Mouse (Mus musculus): ENCODE measurements around the gene Ank2. TPM values are rescaled to one million over a fixed set of nuclear protein-coding genes. Genes with fewer than 3 reads are reported as not detected.

Ank2 gene
- total RNA-seq, 1 experiment from 2014 or later, result 0.25 TPM

DNA sequence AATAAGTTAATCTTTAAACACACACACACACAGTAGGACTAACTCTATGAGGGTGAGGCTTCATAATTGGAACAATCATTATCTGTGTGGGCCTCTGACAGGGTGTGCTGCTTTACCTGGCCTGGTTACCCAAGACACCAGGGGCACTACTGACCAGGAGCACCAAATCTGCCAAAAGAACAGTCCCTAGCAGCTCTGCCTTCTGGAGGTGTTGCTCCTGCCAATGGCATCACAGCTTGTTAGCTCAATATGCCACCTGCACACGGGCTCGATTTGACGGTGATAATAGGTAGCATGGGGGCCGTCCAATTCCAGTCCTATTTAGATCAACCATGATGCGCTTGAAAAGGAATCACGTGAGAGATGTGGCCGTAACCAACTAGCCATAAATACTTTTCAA, 300.5 kb downstream of the Ank2 start:
- no peak for ATAC-seq (replicated peaks in 1 of 2; ENCODE audit: insufficient read depth in 1 of 2, low FRiP score in 2 of 2, low TSS enrichment in 1 of 2, low read depth in 1 of 2, poor library complexity in 2 of 2, severe bottlenecking in 2 of 2)

DNA sequence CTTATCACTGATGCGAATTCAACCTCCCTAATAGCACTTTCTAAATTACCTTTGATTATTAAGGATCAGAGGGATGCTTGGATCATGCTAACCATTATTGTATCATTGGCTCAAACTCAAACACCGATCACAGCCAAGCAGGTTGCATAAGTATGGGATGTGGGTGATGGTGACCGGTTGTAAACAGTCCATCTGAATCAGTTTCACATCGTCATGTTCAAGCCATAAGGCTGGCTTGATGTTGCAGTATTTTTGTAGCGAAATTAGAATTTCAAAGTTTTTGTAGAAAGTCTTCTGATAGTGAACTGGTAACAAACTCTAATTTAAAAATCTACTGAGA, 310.4 kb downstream of the Ank2 start:
- no peak for ATAC-seq (replicated peaks in 1 of 2; ENCODE audit: insufficient read depth in 1 of 2, low FRiP score in 2 of 2, low TSS enrichment in 1 of 2, low read depth in 1 of 2, poor library complexity in 2 of 2, severe bottlenecking in 2 of 2)

- ATAC-seq (replicated peaks in 1 of 2; ENCODE audit: insufficient read depth in 1 of 2, low FRiP score in 2 of 2, low TSS enrichment in 1 of 2, low read depth in 1 of 2, poor library complexity in 2 of 2, severe bottlenecking in 2 of 2), result no peak
These were observed 310.9 kb downstream of the Ank2 start for GRCm38 (mm10) chr3:127188086-127188788.

GRCm38 (mm10) chr3:127187081-127187480, 312.1 kb downstream of the Ank2 start:
- ATAC-seq (replicated peaks in 1 of 2; ENCODE audit: insufficient read depth in 1 of 2, low FRiP score in 2 of 2, low TSS enrichment in 1 of 2, low read depth in 1 of 2, poor library complexity in 2 of 2, severe bottlenecking in 2 of 2), result no peak

- no peak for ATAC-seq (replicated peaks in 1 of 2; ENCODE audit: insufficient read depth in 1 of 2, low FRiP score in 2 of 2, low TSS enrichment in 1 of 2, low read depth in 1 of 2, poor library complexity in 2 of 2, severe bottlenecking in 2 of 2)
These were observed 312.9 kb downstream of the Ank2 start for GRCm38 (mm10) chr3:127186239-127186638.

DNA sequence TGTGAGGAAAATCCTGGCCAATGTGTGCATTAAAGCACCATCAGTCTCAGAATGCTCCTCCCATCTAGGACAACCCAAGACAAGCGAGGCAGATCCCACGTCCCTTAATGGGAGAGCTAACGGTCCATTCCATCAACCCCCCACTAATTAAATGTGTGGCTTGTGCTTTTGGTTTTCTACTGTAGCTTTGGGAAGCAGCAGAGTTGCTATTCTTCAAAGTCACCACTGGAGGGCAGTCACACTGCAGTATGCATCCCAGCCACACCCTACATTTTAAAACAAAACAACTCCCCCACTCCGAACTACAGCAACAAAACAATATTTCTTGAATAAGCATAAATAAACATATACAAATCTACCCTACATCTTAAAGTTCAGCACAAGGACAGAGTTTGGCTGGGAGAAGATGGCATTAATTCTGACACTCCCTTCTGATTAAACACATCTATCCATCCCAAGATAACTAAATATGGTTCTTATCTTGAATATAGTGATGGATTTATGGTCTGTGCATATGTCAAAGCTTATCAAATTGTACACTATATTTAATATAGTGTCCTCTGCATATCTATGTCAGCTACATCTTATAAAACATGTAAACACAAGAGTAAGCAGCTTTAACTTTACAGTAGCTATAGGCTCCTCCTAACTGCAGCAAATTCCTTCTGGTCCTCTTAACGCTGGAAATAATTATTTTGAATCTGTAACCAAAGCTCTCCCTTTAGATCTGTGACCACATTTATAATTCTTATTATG, 315.0 kb downstream of the Ank2 start:
- ATAC-seq (replicated peaks in 1 of 2; ENCODE audit: insufficient read depth in 1 of 2, low FRiP score in 2 of 2, low TSS enrichment in 1 of 2, low read depth in 1 of 2, poor library complexity in 2 of 2, severe bottlenecking in 2 of 2), result peak; percentile 62 to 81; a peak in 3 of 4 replicates

DNA sequence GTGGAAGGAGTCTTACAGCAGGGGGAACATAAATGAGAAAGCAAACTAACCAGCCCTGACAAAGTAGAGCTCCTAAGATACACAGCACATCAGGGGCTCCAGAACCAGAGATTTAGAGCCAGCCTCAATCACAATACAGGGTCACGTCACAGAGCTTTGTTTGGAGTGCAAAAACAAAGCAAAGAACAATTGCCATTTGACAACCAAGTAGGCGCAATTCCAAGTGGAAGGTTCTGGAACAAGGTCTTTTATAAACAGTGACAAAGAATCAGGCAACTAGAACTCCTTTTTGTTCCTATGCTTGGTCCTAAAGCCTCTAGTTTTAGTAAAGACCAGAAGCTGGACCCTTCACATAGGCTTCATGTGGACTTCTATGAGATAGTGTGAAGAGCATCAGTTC, 326.5 kb downstream of the Ank2 start:
- no peak for ATAC-seq (replicated peaks in 1 of 2; ENCODE audit: insufficient read depth in 1 of 2, low FRiP score in 2 of 2, low TSS enrichment in 1 of 2, low read depth in 1 of 2, poor library complexity in 2 of 2, severe bottlenecking in 2 of 2)

GRCm38 (mm10) chr3:127170246-127170645, 328.9 kb downstream of the Ank2 start:
- ATAC-seq (replicated peaks in 1 of 2; ENCODE audit: insufficient read depth in 1 of 2, low FRiP score in 2 of 2, low TSS enrichment in 1 of 2, low read depth in 1 of 2, poor library complexity in 2 of 2, severe bottlenecking in 2 of 2), result no peak

DNA sequence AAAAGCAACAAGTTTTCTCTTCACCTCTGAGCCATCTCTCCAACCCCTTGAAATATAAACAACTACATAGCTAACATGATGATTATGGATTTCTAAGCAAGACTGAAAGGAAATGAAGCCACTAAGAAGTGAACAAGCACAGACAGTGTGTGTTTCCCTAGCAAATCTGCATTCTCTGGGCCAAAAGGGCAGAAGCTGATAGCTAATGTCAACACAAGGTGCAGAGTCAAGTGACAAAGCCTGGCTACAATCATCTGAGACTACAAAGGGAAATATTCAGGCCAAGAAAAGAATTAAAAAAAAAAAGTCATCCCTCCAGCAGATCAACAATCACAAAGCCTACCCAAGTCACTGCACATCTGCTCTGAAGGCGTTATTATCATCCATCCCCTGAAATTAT, 330.0 kb downstream of the Ank2 start:
- ATAC-seq (replicated peaks in 1 of 2; ENCODE audit: insufficient read depth in 1 of 2, low FRiP score in 2 of 2, low TSS enrichment in 1 of 2, low read depth in 1 of 2, poor library complexity in 2 of 2, severe bottlenecking in 2 of 2), result no peak

DNA sequence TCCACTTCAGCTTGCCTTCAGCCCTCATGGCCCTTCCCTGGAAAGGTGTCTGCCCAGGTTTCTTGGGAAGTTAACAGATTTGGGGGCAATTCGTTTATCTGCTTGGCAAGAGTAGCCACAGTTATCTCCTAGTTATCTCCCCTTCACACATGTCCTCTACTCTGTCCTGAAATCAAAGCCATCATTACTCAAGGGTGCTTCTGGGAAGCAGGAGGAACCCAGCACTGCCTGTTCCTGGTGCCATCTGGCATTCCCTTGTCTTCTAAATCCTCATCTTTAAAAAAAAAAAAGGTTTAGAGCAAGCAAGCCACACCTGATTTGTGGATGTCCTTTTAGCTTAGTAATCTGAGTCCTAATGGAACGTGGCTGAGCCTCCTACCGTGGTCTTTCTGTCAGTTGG, 335.4 kb downstream of the Ank2 start:
- ATAC-seq (replicated peaks in 1 of 2; ENCODE audit: insufficient read depth in 1 of 2, low FRiP score in 2 of 2, low TSS enrichment in 1 of 2, low read depth in 1 of 2, poor library complexity in 2 of 2, severe bottlenecking in 2 of 2), result no peak

DNA sequence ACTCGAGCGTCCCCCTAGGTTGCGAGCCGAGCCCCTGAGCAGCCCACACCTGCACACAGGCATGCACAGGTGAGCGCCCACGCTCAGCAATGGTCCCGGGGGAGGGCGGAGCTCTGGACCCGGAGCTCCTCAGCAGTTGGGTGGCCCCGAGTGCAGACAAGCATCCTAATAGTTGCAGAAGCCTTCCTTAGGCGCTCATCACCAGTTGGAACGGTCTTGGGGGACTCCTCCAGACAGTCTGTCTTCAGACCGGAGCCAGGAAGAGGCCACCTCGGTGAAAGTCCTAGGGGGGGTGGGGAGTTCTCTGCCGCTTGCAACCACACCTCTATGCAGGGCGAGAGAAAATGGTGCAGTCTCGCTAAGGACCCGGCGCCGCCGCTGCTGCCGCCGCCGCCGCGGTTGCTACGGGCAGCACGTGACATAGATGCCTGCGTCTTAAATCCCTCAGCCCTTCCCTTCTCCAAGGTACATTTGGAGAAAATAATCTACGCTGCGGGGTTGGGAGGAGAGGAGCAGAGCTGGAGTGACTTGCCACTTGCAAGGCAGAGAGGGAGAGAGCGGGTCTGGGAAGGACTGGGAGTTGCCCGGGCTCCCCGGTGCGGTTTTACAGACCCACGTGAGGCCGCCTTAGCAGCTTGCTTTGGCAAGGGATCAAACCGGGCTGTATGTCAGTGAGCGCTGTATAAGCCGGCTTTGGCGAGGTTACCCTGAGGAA, 337.0 kb downstream of the Ank2 start:
- peak; percentile 89 to 94 for ATAC-seq (replicated peaks in 1 of 2; ENCODE audit: insufficient read depth in 1 of 2, low FRiP score in 2 of 2, low TSS enrichment in 1 of 2, low read depth in 1 of 2, poor library complexity in 2 of 2, severe bottlenecking in 2 of 2)

GRCm38 (mm10) chr3:127161085-127161837, 337.9 kb downstream of the Ank2 start:
- ATAC-seq (replicated peaks in 1 of 2; ENCODE audit: insufficient read depth in 1 of 2, low FRiP score in 2 of 2, low TSS enrichment in 1 of 2, low read depth in 1 of 2, poor library complexity in 2 of 2, severe bottlenecking in 2 of 2), result no peak

DNA sequence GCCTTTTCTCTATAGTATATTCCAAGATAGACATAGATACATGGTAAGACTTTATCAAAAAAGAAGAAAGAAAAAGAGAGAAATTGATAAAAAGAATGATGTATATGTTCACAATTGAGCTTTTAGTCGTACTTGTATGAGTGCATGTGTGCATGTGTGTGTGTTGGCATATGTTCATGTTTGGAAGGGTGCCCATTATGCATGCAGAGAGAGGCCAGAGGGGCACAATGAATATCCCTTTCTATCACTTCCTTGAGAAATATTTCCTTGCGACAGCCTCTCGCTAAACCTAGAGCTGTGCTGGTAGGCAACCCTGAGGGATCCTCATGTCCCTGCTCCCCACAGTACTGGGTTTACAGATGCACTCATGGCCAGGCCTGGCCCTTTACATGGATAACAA, 341.4 kb downstream of the Ank2 start:
- ATAC-seq (replicated peaks in 1 of 2; ENCODE audit: insufficient read depth in 1 of 2, low FRiP score in 2 of 2, low TSS enrichment in 1 of 2, low read depth in 1 of 2, poor library complexity in 2 of 2, severe bottlenecking in 2 of 2), result no peak

DNA sequence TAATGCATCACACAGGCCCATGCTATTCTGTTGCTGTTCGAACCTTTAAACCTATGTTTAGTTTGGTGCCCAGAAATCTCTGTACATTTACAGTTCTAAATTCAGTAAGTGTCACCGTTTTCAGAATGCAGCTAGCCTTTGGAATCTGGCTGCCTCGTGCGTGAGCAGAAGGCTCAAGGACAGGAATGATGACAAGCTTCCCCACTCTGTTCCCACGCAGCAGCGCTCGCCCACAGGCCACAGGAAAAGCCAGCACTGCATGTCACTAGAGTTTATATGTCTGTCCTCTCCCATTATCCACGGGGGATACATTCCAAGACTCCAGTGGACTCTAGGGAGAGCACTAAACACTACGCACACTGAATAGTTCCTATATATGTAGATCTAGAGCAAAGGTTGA, 343.1 kb downstream of the Ank2 start:
- no peak for ATAC-seq (replicated peaks in 1 of 2; ENCODE audit: insufficient read depth in 1 of 2, low FRiP score in 2 of 2, low TSS enrichment in 1 of 2, low read depth in 1 of 2, poor library complexity in 2 of 2, severe bottlenecking in 2 of 2)

DNA sequence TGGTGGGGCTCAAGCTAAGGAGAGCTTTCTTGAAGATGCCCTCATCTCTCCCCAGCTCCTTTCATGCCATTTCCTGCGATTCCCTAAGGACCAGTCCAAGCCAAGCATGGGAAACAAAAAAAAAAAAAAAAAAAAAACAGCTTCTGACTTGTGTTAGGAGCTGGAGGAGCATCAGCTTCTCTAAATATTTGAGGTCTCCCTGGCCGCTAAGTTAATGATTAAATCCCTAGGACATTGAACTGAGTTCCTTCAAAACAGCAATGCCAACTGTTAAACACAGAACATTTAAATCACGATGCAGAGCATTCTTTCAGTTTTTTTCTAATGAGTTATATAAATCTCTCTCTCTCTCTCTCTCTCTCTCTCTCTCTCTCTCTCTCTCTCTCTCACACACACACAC, 345.3 kb downstream of the Ank2 start:
- ATAC-seq (replicated peaks in 1 of 2; ENCODE audit: insufficient read depth in 1 of 2, low FRiP score in 2 of 2, low TSS enrichment in 1 of 2, low read depth in 1 of 2, poor library complexity in 2 of 2, severe bottlenecking in 2 of 2), result no peak

DNA sequence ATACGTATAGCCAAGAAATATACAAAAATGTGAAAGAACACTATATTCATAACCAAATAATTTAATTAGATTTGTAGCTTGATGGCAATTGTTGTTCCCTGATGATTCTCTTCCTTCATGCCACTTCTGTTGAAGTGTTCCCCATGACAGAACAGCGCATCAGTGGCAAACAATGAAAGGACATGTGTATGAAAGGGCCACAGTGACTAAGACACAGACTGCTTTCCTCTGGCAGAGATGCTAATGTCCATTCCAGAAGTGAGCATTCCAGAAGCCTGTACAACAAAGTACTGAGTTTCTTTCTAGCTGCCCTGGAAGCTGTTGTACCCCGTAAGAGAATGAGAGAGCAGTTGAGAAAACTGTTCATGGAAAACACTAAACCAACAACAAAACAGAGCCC, 345.7 kb downstream of the Ank2 start:
- no peak for ATAC-seq (replicated peaks in 1 of 2; ENCODE audit: insufficient read depth in 1 of 2, low FRiP score in 2 of 2, low TSS enrichment in 1 of 2, low read depth in 1 of 2, poor library complexity in 2 of 2, severe bottlenecking in 2 of 2)

GRCm38 (mm10) chr3:127148648-127149047, 350.5 kb downstream of the Ank2 start:
- no peak for ATAC-seq (replicated peaks in 1 of 2; ENCODE audit: insufficient read depth in 1 of 2, low FRiP score in 2 of 2, low TSS enrichment in 1 of 2, low read depth in 1 of 2, poor library complexity in 2 of 2, severe bottlenecking in 2 of 2)

DNA sequence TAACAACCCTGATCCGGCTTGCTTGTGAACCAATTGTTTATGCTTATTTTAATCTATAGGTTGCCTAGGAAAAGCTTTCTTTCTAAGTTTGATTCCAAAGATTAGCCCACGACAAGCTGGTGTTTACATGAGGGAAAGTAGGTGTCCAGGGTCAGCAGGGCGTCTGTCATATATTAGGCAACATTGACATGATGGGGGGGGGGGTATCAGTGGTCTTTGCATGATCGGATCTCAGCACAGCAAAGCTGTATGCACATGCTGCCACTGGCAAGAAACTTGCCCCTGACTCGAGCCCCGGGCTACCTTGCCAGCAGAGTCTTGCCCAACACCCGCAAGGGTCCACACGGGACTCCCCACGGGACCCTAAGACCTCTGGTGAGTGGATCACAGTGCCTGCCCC, 358.6 kb downstream of the Ank2 start:
- no peak for ATAC-seq (replicated peaks in 1 of 2; ENCODE audit: insufficient read depth in 1 of 2, low FRiP score in 2 of 2, low TSS enrichment in 1 of 2, low read depth in 1 of 2, poor library complexity in 2 of 2, severe bottlenecking in 2 of 2)

All from hematopoietic stem cell, adult 5-6 weeks (primary cell).